Mouse (Mus musculus) heart, postnatal 0 days (tissue): ENCODE data around the gene Sbno1. TPM values are rescaled to one million over a fixed set of nuclear protein-coding genes. Genes with fewer than 3 reads are reported as not detected.

Experiments
- ATAC-seq: fragments of 200-750 bp; cut with Nextera tagmentation; 2 replicates; pipeline ENCODE4 v1.8.0; 2017; ENCODE audit warnings: low read depth, moderate number of reproducible peaks, moderate library complexity; ENCODE audit not compliant: insufficient read depth
- DNase-seq: peaks from one replicate; pipeline ENCODE4 v3.0.0-alpha.2; 2016; ENCODE audit warnings: low spot score
- H3K27ac ChIP-seq: fragments of 300-500 bp; sonication (generic); 2 replicates; pipeline ENCODE4 v1.5.1; 2014; ENCODE audit warnings: low read depth, mild to moderate bottlenecking
- H3K27me3 ChIP-seq: fragments of 300-500 bp; sonication (generic); 2 replicates; pipeline ENCODE4 v1.6.1; 2014; ENCODE audit warnings: low read length, mixed read lengths; ENCODE audit not compliant: control insufficient read depth, insufficient read depth
- H3K36me3 ChIP-seq: fragments of 300-500 bp; sonication (generic); replicated peaks from 2 replicates; pipeline ENCODE4 v1.6.1; 2014; ENCODE audit warnings: low read length, mixed read lengths; ENCODE audit not compliant: control insufficient read depth, insufficient read depth
- H3K4me1 ChIP-seq: fragments of 300-500 bp; sonication (generic); 2 replicates; pipeline ENCODE4 v1.6.1; 2014; ENCODE audit warnings: antibody characterized with exemption; ENCODE audit not compliant: control insufficient read depth, insufficient read depth
- H3K4me2 ChIP-seq: fragments of 300-500 bp; sonication (generic); 2 replicates; pipeline ENCODE4 v1.6.1; 2014; ENCODE audit warnings: low read depth, mild to moderate bottlenecking, low read length, moderate library complexity
- H3K4me3 ChIP-seq: fragments of 300-500 bp; sonication (generic); 2 replicates; pipeline ENCODE4 v1.5.1; 2014; ENCODE audit warnings: low read depth, low read length
- H3K9ac ChIP-seq: fragments of 300-500 bp; sonication (generic); replicated peaks from 2 replicates; pipeline ENCODE4 v1.6.1; 2014; ENCODE audit warnings: low read depth, low read length, mixed read lengths
- H3K9me3 ChIP-seq: fragments of 300-500 bp; sonication (generic); replicated peaks from 2 replicates; pipeline ENCODE4 v1.6.1; 2016; ENCODE audit warnings: low read length; ENCODE audit not compliant: control insufficient read depth
- CTCF ChIP-seq: IDR thresholded peaks from 2 replicates; pipeline ENCODE4 v1.5.1; 2016; ENCODE audit warnings: antibody characterized with exemption, control low read depth, low read depth
- EP300 ChIP-seq: IDR thresholded peaks from 2 replicates; pipeline ENCODE4 v1.6.1; 2016; ENCODE audit warnings: antibody characterized with exemption, low read depth
- WGBS: fragments of 180-500 bp; shearing (Covaris S2); extraction: QIAGEN DNeasy Blood & Tissue Kit; methylation state at CpG from one replicate; pipeline ENCODE4 v1.1.7; 2014; 5-methylcytosine and 5-hydroxymethylcytosine counted together
- polyA plus RNA-seq: library from polyadenylated mRNA; unstranded; fragments of >200 nt; fragmentation: Nextera tagmentation; extraction: Ambion mirVana; gene quantifications from 2 replicates; pipeline ENCODE4 v1.2.1, GENCODE M21; 2015
- total RNA-seq: library from RNA; depleted of rRNA; stranded (reverse); fragments of >200 nt; gene quantifications from 2 replicates; pipeline ENCODE4 v1.2.3, GENCODE M21; 2014; ENCODE audit warnings: low replicate concordance; rRNA removed

Gene Sbno1
- 27.0 and 33.8 TPM in 2 replicates for total RNA-seq
- polyA plus RNA-seq = 46.8 and 52.8 TPM in 2 replicates

DNA sequence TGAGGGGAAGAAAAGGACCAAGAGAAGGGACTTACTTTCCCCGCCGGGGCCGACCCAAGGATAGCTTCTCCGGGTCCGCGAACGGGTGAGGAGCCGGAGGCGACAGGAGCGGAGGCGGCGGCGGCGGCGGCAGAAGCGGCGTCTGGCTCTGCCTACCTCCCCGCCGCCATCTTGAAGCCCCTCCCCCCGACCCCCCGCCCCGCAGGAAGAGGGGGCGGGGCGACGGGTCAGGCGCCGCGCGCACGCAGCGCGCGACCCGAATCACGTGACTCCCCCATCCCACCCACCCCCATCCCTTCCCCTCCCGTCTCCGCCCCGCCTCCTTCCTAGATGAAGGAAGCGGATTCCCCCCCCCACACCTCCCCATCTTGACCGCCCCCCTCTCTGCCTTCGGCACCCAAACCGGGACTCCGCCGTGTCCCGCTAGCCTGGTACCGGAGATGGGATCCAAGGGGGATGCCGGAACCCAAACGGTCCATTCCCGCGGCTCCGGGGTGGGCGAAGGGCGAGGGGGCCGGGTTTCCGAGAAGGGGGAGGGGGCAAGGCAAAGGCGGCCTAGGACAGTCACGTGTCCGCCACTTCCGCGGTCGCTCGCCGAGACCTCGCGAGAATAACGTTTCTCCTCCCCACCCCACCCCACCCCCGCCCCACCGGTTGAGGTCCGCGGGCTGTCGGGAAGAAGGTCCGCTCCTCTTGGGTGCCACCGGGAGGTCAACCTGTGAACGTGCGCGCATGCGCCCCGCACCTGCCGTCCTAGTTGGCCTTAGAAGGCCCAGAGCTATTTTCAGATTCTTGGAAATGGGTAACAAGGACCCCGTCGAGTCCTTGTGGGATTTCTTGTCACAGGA, at the start of gene Sbno1:
TSS of gene Sbno1 (minus strand) at position 590 of the 848 bp plus-strand sequence.
- ATAC-seq = peak; percentile 95
- no peaks in the 10 kb centered on the region; the same call in 1 of the 2 replicates for H3K4me1 ChIP-seq
- H3K9ac ChIP-seq = peak within 1 kb of the TSS; percentile 82
- H3K27me3 ChIP-seq = no peaks in the 10 kb centered on the region
- 0 out of 2 replicates have a peak, but pooled peaks cover 6% of the 10 kb centered on the region for H3K36me3 ChIP-seq
- peak within 1 kb of the TSS; percentile 78 for H3K4me3 ChIP-seq
- H3K9me3 ChIP-seq = no peaks in the 10 kb centered on the region
- peak within 1 kb of the TSS; percentile 80 for H3K27ac ChIP-seq
- TF ChIP-seq EP300 = peak; percentile 88; the same call in 1 of the 2 replicates
- no peak; the same call in 1 of the 2 replicates for TF ChIP-seq CTCF
- DNase-seq = peak; percentile 97
- H3K4me2 ChIP-seq = peak within 1 kb of the TSS; percentile 85
- whole genome bisulfite sequencing = under 1% methylated on average over 49 of the region's 81 CpGs

DNA sequence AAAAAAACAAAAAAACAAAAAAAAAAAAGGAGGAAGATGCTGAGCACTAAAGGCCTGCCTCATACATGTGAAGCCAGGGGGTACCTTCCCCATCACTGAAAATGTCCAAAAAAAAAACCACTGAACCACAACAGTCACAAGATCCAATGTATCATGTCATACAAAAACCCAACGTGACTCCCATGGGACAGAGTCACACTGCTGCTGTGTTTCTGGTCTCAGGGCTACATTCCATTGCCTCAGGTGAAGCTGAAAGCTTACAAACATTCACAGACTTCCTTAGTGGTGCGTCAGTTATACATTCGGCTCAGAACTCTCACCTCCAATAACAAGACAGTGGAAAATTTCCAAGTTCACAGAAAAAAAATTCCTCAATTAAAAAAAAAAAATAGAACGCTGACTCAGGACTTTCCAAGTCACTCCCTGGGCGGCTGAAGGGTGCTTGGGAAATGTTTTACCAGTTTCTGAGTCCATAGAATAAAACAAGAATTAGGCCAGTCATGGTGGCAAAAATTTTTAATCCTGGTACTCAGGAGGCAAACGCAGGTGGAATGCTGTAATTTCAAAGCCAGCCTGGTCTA, 44.9 kb upstream of the Sbno1 start:
- Histone ChIP-seq H3K9ac (no peak overlapping the region), H3K27me3 (no peaks in the 10 kb centered on the region), H3K4me1 (no peaks in the 10 kb centered on the region), H3K27ac (no peak overlapping the region), H3K36me3 (peaks cover 12% of the 10 kb centered on the region; the same call in 1 of the 2 replicates), H3K4me2 (no peak overlapping the region), H3K4me3 (no peak overlapping the region), H3K9me3 (no peaks in the 10 kb centered on the region)
- TF ChIP-seq CTCF (no peak), EP300 (no peak)
- no peak for ATAC-seq
- WGBS = 76% methylated on average over 6 of the region's 6 CpGs
- DNase-seq = no peak

DNA sequence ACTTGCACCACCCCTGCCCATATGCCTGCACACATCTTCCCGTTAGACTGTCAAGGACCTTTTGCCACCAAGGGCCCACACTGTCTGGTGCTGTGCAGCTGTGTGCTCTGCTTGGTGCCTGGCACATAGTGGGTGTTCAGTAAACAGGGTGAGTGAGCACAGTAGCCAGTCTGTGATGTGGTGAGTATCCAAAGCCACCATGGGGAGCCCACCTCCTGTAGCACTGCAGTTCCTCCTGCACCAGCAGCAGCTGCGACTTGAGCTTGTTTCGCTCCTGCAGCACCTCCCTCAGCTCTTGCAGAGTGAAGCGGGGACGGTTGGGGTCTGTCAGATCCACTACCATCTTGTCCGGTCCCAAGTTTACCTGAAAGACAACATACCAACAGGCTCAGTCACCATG, 43.7 kb upstream of the Sbno1 start:
- 87% methylated on average over 6 of the region's 6 CpGs for WGBS
- no peak overlapping the region for H3K9ac ChIP-seq
- no peak overlapping the region for H3K4me3 ChIP-seq
- H3K27ac ChIP-seq = no peak overlapping the region
- no peak for ATAC-seq
- TF ChIP-seq CTCF (no peak), EP300 (no peak)
- no peak overlapping the region for H3K4me2 ChIP-seq
- no peak for DNase-seq
- H3K36me3 ChIP-seq = peaks cover 12% of the 10 kb centered on the region; the same call in 1 of the 2 replicates
- H3K27me3 ChIP-seq = no peaks in the 10 kb centered on the region
- no peaks in the 10 kb centered on the region for H3K4me1 ChIP-seq
- H3K9me3 ChIP-seq = no peaks in the 10 kb centered on the region

DNA sequence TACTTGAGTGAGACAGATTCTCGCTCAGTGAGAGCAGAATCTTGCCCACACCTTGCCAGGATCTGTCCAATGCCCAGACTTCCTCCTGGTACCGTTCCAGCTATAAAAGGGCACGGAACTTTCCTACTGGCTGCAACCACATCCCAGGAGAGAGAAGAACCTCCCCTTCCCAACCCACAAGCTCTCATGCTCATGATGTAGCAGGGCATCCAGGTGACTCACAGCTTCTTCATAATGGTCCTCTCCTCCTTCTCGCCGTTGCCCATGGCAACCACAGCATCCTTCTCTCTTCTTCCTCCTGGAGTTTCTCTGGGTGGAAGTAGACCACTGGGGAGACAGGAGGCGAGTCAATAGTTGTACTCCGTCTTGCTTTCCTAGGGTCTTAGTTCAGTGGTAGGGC, 42.6 kb upstream of the Sbno1 start:
- Histone ChIP-seq H3K27me3 (no peaks in the 10 kb centered on the region), H3K36me3 (peaks cover 19% of the 10 kb centered on the region), H3K9ac (no peak overlapping the region), H3K4me3 (no peak overlapping the region), H3K4me2 (no peak overlapping the region), H3K9me3 (no peaks in the 10 kb centered on the region), H3K4me1 (no peaks in the 10 kb centered on the region), H3K27ac (no peak overlapping the region)
- 81% methylated on average over 7 of the region's 7 CpGs for WGBS
- DNase-seq = no peak
- TF ChIP-seq CTCF (no peak), EP300 (no peak)
- ATAC-seq = no peak

DNA sequence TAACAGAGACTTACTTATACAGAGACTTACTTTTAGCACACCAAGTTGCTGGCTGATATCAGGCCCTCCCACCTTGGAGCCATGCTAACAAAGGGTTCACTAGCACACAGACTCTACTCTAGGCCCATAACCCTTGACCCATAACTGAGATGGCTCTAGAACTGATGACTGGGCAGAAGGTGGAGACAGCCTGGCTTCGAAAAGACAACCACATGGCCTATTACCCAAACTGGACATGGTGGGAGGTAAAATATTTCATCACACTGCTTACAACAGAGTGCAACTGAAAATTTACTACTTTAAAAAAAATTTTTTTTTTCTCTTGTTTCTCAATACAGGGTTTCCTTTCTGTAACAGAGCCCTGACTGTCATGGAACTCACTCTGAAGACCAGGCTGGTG, 42.0 kb upstream of the Sbno1 start:
- Histone ChIP-seq H3K9me3 (no peaks in the 10 kb centered on the region), H3K27me3 (no peaks in the 10 kb centered on the region), H3K36me3 (peaks cover 24% of the 10 kb centered on the region), H3K4me3 (no peak overlapping the region), H3K27ac (no peak overlapping the region), H3K9ac (no peak overlapping the region), H3K4me2 (no peak overlapping the region), H3K4me1 (no peaks in the 10 kb centered on the region)
- DNase-seq = no peak
- 90% methylated on average over 1 of the region's 1 CpGs for WGBS
- TF ChIP-seq CTCF = no peak
- TF ChIP-seq EP300 = no peak
- no peak for ATAC-seq
